Mouse (Mus musculus) heart, postnatal 36 days (tissue): ENCODE results near the gene Gm10130. TPM values are rescaled to one million over a fixed set of nuclear protein-coding genes. Genes with fewer than 3 reads are reported as not detected.
"Not testable (repeated sequence)": the region's sequence is repeated elsewhere in the genome, so short reads cannot be mapped to it uniquely, and the experiment has no call there.

Experiments used
- DNase-seq, 2 experiments: peaks; one replicate each; pipeline ENCODE4 v3.0.0; 2021 to 2022
- intact Hi-C: fragments of 180-260 bp; cut with DNase I; formaldehyde crosslinking; loops from one replicate; pipeline ENCODE4 v1.15.1; 2025
- total RNA-seq, 2 experiments: library from RNA; stranded (reverse); gene quantifications; 2 replicates each; pipeline ENCODE4 v1.2.3; 2021

Gene Gm10130
- total RNA-seq: 1 to 10 TPM in 1 of 2 experiments, not detected in 1; 2.2 TPM

DNA sequence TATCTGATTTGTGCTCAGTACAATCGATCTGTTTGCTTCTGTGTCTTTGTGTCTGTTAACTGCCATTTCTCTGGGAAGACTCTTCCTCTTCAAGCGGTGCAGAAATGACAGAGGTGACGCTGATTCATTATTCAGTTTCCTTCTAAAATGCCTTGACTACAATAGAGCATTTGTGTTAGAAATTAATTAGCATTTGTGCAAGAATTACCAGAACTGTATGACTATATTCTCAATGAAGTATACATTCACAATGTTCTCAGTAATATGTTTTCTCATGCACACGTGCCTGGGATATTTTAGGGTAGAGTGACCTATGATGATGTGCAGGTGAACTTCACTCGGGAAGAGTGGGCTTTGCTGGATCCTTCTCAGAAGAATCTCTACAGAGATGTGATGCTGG is at the start of gene Gm10130:
Gene Gm10130 (plus strand): TSS at position 301 of the 400 bp plus-strand sequence.
- intact Hi-C loops: no loop called here
- no peak for DNase-seq

DNA sequence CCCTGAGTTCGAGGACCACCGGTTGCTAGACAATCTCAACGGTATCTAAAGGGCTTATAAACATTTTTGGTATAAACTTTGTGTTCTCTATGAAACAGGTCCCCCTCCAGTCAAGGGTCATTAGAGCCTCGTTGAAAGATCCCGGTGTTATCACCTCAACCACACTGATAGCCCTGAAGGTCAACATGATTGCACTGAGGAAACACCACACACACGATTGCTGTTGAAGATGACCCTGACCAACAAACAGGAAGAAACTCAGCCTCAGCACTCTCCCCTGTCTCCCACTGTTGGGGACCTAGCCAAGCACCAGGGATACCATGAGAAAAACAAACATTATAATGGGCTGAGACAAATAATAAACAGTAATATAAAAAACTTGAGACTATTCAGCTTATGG is 29.8 kb upstream of the Gm10130 start:
- no peak for DNase-seq
- intact Hi-C loops: no loop called here

DNA sequence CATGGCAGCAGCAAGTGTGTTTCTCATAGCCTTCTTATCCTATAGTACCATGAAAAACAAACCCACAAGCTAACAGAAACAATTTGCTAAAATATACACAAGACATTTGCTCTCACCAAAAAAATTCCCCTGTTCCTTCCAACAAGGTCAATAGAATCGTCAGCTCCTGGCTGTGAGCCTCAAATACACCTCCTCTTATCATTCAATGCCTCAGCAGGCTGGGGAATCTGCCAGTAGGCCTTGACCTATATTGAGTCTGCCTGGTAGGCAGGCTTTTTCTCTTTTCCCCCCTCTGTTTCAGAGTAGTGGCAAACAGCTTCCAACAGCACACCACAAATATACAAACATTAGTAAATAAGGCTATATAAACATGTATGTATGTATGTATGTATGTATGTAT is 24.4 kb upstream of the Gm10130 start:
- DNase-seq: no peak
- intact Hi-C loops: no loop called here

DNA sequence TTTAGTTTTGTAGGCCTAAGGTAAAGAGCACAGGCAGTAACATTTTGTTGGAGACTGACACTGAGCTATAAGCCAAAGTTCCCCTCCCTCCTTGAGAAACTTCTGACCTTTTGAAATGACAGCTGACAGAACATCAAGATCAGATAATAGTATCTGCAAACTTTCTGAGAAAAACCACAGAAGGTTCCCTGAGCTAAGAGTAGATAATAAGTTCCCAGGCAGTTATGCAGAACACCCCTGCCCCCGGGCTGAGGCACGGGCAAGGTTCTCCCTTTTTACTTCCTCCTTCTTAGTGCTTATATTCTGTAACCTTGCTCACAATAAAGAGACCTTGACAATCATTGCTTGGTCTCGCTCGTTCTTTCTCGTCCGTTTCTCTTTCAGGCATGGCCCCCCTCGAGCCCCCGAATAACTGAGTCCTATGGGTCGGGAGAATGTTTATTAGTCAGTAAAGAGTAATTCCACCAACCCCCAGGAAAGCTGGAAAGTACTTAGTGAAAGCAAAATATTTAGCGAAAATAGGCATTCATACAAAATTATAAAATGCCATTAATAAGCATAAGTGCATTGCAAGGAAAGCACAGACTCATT is 16.2 kb upstream of the Gm10130 start:
- DNase-seq: no peak
- intact Hi-C loops: no loop called here

DNA sequence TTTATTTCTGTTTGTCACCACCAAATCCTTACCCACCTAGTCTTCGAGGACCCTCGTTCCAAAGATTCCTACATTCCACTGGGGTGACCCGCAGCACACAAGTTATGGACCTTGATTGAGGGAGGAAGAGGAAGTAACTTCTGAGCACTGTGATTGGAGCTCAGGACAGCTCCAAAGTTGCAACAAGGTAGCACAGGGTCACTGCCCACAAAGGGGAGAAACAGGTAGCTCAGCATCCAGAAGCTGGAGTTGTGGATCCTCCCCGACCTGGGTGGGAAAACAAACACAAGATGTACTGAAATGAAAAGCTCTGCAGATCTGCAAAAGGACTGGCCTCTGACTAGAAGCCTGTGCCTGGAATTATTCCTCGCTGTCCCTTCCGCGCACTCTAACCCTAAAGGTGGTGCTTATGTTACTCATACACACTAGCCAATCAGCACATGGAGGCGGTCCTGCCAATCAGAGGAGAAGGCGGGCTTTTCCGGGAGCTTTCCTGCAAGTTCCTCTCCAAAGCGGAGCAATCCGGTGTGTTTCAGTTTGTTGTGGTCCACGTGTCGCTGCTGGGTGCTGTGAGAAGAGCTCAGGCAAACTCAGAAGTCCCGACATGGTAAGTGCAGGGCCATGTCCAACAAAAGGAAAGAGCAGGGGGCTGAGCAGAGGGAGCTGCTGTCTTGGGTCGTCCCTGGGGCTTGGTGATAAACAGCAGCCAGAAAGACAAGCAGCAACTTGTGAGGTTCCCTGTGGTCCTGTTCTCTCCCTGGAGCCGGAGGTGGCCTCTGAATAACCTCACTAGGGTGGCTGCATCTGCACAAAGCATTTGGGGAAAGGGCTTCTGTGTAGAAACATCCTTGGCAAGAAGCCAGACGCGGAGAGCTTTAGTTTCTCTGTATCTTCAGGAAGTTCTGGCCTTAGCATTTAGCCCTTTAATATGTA is 12.3 kb upstream of the Gm10130 start:
- intact Hi-C loops: loop anchor here (10.0 kb wide), 1 partner anchor 176 kb away; the partner anchor contains the start of gene Zfp120
- DNase-seq: peak; percentile 88 to 95

DNA sequence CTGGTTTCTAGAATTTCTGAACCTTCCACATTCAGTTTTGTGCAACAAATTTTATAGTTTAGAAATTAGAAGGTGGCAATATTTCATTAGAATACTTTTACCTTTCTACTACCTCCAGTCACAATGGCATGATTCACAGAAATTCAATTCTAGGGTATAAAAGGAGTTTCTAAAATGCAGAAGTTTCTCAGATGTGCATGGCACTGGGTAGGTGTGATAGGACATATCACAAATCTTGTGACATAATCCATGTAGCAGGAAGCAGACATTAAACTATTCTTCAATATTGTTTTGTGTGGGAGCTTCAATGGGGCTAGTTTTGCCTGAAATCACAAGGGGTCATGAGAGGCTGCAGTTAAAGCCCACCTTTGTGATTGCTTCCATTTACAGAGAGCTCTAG is 7.4 kb upstream of the Gm10130 start:
- DNase-seq: no peak
- intact Hi-C loops: loop anchor here (5.0 to 10.0 kb wide), 2 partner anchors 46 to 181 kb away; partner anchors contain the start of genes 3300002I08Rik and Zfp120

DNA sequence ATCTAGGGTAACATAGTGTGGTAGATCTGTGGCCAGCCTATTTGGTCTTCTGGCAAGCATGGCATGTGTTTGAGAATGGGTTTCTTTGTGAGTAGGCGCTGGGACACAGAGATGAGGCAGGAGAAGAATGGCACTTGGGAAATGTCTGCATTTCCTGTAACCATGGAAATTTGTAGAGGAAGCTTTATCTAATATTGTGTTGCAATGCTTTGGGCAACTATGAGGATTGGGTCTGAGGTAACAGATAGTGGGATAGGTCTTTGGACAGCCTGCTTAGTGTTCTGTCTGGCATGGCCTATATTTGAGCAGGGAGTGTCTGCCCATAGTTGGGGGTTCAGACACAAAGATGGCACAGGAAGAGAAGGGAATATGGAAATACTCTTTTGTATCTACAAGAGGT is 4.5 kb upstream of the Gm10130 start:
- intact Hi-C loops: loop anchor here (5.0 to 10.0 kb wide), 2 partner anchors 43 to 184 kb away; partner anchors contain the start of genes 3300002I08Rik and Zfp120
- no peak for DNase-seq

DNA sequence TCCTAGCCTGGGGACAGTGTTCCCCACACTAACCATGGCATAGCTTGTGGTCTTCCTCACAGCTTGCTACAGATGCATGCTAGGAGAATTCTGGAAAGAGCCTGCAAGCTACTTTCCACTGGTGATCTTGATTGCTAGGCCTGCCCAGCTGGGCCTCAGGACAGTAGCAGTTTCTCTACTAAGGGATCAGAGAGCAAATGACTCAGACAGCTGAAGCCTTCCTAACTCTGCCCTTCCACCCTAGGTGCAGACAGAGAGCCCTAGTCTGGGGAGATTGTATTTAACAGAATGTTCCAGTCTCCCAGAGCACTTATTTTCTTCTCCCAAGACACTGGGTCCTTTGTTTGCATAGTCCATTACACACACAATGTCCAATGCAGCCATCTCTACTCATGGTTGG is 33.6 kb downstream of the Gm10130 start:
- intact Hi-C loops, DNase-seq: not testable (repeated sequence)

DNA sequence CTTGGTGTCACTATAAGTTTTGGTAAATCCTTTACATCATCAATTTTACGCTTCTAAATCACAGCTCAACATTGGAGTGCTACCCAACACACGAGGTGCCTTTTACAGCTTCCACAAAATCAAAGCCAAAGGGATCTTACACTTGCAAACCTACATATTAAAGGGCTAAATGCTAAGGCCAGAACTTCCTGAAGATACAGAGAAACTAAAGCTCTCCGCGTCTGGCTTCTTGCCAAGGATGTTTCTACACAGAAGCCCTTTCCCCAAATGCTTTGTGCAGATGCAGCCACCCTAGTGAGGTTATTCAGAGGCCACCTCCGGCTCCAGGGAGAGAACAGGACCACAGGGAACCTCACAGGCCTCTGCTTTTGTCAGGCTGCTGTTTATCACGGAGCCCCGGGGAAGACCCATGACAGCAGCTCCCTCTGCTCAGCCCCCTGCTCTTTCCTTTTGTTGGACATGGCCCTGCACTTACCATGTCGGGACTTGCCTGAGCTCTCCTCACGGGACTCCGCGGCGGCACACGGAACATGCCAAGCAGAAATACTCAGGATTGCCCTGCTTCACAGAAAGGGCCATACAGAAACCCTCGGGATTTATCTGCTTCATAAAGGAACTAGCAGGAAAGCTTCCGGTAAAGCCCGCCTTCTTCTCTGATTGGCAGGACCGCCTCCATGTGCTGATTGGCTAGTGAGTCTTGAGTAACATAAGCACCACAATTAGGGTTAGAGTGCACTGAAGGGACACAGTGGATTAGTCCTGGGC is 38.8 kb downstream of the Gm10130 start, which contains the start of gene 3300002I08Rik:
Gene 3300002I08Rik (minus strand): TSS at position 653 of the 765 bp plus-strand sequence.
- peak; percentile 87 to 92 for DNase-seq
- intact Hi-C loops: loop anchor here (5.0 kb wide), 1 partner anchor 45 kb away; no protein-coding TSS in a partner anchor

DNA sequence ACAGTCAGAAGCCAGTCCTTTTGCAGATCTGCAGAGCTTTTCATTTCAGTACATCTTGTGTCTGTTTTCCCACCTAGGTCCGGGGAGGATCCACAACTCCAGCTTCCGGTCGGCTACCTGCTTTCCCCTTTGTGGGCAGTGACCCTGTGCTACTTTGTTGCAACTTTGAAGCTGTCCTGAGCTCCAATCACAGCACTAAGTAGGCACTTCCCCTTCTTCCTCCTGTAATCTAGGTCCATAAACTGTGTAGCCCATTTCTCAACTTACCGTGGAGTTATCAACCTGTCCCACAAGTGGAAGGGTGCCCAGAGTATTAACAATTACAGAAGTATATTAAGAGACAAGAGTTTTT is 39.4 kb downstream of the Gm10130 start:
- intact Hi-C loops: loop anchor here (5.0 kb wide), 1 partner anchor 46 kb away; no protein-coding TSS in a partner anchor
- DNase-seq: no peak

DNA sequence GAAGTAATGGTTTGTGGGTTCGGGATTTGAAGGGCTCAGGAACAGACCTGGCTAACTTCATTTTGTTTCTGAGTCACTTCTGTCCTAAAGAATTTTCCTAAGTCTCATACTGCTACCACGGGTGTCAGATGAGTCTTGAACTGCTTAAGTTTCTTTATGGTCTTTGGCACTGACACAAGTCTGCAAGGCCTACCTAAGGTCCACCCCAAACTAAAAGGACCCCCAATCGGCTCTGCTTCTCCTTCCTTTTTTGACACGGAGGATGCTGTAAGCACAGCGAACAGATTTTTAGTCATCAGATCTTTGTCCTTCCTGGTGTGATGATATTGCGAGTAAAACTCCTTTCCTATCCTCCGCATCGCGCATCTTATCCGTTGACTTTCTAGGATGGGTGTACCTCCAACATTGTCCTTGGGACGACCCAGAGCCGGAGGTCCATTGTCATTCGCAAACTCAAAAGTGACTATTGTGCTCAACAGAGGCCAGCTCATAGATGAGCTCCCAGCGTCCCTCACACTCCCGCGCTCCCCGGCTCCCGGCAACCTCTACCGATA is 62.1 kb downstream of the Gm10130 start:
- intact Hi-C loops: not testable (repeated sequence)
- peak in 1 of 2 experiments; percentile 2 for DNase-seq

DNA sequence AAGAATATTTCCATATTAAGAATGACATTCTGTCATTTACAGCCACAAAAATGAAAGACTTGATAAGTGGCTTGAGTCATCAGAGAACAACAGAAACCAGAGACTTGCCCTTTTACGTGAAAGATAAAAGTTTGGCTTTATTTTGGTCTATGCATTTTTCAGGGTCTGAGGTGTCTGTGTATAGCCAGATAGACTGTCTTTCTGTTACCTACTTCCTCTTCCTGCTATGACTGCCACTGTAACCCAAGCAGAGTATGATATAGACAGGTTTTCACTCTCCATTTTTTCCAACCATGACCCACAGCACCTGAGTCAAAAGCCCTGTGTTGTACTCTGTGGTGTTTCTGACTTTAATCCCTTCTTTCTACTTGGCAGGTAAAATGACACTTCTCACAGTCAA is 66.7 kb downstream of the Gm10130 start:
- intact Hi-C loops: no loop called here
- no peak for DNase-seq

DNA sequence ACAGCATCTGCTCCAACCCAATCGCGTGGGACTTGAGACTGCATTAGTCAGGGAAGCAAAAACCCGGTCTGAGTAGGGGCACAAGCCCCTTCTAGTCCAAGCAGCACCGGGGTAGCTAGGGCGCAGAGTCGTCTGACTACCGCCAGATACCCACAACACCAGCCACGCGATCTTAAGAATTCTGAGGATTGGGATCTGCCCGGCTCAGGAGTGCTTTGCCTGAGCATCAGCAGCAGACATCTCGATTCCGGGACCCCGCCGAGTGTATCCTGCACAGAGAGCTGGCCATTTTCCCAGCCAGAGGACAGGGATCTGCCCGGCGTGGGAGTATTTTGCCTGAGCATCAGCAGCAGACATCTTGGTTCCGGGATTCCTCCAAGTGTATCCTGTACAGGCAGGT is 88.6 kb downstream of the Gm10130 start:
- intact Hi-C loops, DNase-seq: not testable (repeated sequence)

Other genes starting within 250 kb of the Gm10130 start
- 1 to 10 TPM; 6.4 TPM for gene Zfp120, start 187.0 kb upstream of the Gm10130 start, total RNA-seq
- gene Gm10770, start 144.0 kb upstream of the Gm10130 start, total RNA-seq: not detected
- gene Gm14139, start 141.9 kb upstream of the Gm10130 start, total RNA-seq: not detected
- 1 to 10 TPM; 2.2 to 2.4 TPM for gene Zfp937, start 105.6 kb upstream of the Gm10130 start, total RNA-seq
- 1 to 10 TPM; 2.1 to 2.4 TPM for gene Gm21994, start 68.1 kb upstream of the Gm10130 start, total RNA-seq
- not detected for gene Gm14124, start 66.2 kb upstream of the Gm10130 start, total RNA-seq
- 1 to 10 TPM; 1.7 to 2.9 TPM for gene 3300002I08Rik, start 39.1 kb downstream of the Gm10130 start, total RNA-seq
- 1 to 10 TPM; 5.4 to 6.7 TPM for gene Zfp442, start 127.8 kb downstream of the Gm10130 start, total RNA-seq
- under 1 TPM in 1 of 2 experiments, not detected in 1; 0.17 TPM for gene Zfp345, start 161.4 kb downstream of the Gm10130 start, total RNA-seq
- not detected for gene Cst7, start 246.7 kb downstream of the Gm10130 start, total RNA-seq